Mouse (Mus musculus) CH12.LX (cell line): ENCODE data around the gene Lpo.
A peak's percentile ranks its signal among the peaks of the same experiment; 100 is the strongest.

Experiments
- CHD1 ChIP-seq: IDR thresholded peaks from 2 replicates; pipeline ENCODE4 v1.6.1; 2012; ENCODE audit warnings: low read depth, low read length, improper control_type of control experiment, inconsistent platforms
- CTCF ChIP-seq, 2 experiments: IDR thresholded peaks in 1 of 2; conservative IDR thresholded peaks in 1 of 2; 2 replicates each; pipeline ENCODE4 v1.5.1; 2011 to 2012; ENCODE audit warnings: low read depth in 2 of 2, low read length in 2 of 2, improper control_type of control experiment in 1 of 2, inconsistent platforms in 1 of 2, mild to moderate bottlenecking in 1 of 2, moderate library complexity in 1 of 2
- E2F4 ChIP-seq: IDR thresholded peaks from 2 replicates; pipeline ENCODE4 v1.6.1; 2011; ENCODE audit warnings: low read depth, low read length, improper control_type of control experiment; ENCODE audit not compliant: insufficient replicate concordance
- EP300 ChIP-seq: IDR thresholded peaks from 2 replicates; pipeline ENCODE4 v1.6.1; 2011; ENCODE audit warnings: low read length, improper control_type of control experiment
- MAZ ChIP-seq: IDR thresholded peaks from 2 replicates; pipeline ENCODE4 v1.6.1; 2012; ENCODE audit warnings: low read depth, mild to moderate bottlenecking, inconsistent platforms, low read length, improper control_type of control experiment, moderate library complexity
- POLR2A ChIP-seq: IDR thresholded peaks from 2 replicates; pipeline ENCODE4 v1.6.1; 2011; ENCODE audit warnings: low read depth, mild to moderate bottlenecking, improper control_type of control experiment, low read length
- USF1 ChIP-seq: IDR thresholded peaks from 2 replicates; pipeline ENCODE4 v1.6.1; 2014; ENCODE audit warnings: low read depth, mild to moderate bottlenecking, inconsistent platforms, low read length, improper control_type of control experiment

DNA sequence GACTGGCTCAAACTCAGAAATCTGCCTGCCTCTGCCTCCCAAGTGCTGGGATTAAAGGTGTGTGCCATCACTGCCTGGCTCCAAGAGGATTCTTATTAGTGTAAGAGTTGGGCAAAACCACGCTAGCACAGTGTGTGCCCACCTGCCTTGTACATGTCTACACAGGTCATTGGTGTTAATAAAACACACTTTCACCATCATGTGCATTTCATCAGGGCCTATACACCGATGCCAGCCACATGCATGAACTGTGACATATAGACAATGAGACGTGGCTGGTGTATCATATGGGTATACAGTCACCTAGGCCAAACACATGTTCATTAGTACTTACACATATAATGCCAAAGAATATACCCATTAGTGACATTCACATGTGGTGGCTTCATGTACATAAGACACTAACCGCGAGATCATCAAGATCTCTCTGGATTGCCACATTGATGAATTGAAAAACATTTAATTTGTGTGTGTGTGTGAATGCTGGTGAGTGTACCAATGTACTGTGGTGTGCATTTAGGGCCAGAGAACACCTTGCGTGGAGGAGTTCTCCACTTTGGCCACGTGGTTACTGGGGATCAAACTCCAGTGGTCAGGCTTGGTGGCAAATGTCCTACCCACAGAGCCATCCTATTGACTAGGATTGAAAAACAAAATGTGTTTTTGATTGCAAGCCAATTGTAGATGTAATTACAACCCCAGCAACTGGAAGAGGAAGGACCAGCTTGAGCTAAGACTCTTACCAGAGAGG, 69.8 kb downstream of the Lpo start:
- TF ChIP-seq MAZ (no peak), EP300 (no peak), USF1 (no peak), E2F4 (no peak), CTCF (conservative IDR thresholded peaks at IDR 0.05 in 1 of 2, IDR thresholded peaks at IDR 0.05 in 1 of 2; ENCODE audit: low read depth in 2 of 2, low read length in 2 of 2) (no peak), CHD1 (no peak), POLR2A (peak; percentile 84)
